ENCODE assay signal across 23 mouse cellular contexts in the genomic region with DNA sequence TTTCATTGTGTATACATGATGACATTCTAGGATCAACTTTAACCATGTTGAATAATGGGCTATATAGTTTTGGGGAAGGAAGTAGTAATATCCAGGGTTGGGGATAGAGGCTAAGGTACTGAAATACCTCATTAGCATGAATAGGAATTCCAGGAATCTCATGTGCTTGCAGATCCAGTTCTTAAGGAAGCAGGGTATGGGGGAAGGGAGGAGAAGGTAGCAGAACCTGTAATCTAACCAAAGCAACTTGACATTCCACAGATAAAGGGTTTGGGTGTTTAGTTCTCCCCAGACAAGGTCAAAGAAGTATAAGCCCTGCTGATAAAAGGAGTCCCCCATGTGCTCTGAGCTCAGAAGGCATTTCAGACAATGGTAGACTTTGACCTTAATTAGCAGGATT. TPM values are rescaled to one million over a fixed set of nuclear protein-coding genes. Genes with fewer than 3 reads are reported as not detected.
"Had no signal": no experiment of that assay in that cellular context is flagged by ENCODE, and none has a peak within 500 bp of the region (broad histone marks: within the 10 kb centered on the region; RNA-seq: fewer than 3 reads in every experiment).

No protein-coding gene starts in this region.

- H3K4me3 ChIP-seq: intestine, embryonic 15.5 days; layer of hippocampus, adult 2 months; limb, embryonic 10.5 days; limb, embryonic 13.5 days; liver, embryonic 12.5 days; liver, embryonic 15.5 days; lung, embryonic 15.5 days; stomach, embryonic 15.5 days had no signal

- H3K9me3 ChIP-seq: intestine, embryonic 15.5 days; limb, embryonic 10.5 days; limb, embryonic 13.5 days; liver, embryonic 15.5 days; lung, embryonic 15.5 days; stomach, embryonic 15.5 days had no signal

- ATAC-seq: intestine, embryonic 15.5 days; liver, embryonic 12.5 days had no signal

- DNase-seq: kidney, adult 11 months; kidney, adult 9 months; kidney, postnatal 25 days; layer of hippocampus, adult 9-11 months; liver; midbrain, embryonic 14.5 days; right cerebral cortex, postnatal 4 days; thymus, postnatal 25 days had no signal

- H3K36me3 ChIP-seq: intestine, embryonic 15.5 days; limb, embryonic 10.5 days; limb, embryonic 13.5 days; liver, embryonic 12.5 days; liver, embryonic 15.5 days; lung, embryonic 15.5 days; stomach, embryonic 15.5 days had no signal

- H3K27me3 ChIP-seq: intestine, embryonic 15.5 days; limb, embryonic 13.5 days; liver, embryonic 12.5 days; liver, embryonic 15.5 days; lung, embryonic 15.5 days; stomach, embryonic 15.5 days had no signal

- H3K4me2 ChIP-seq: intestine, embryonic 15.5 days; limb, embryonic 13.5 days; liver, embryonic 12.5 days; liver, embryonic 15.5 days; lung, embryonic 15.5 days; midbrain, embryonic 11.5 days; stomach, embryonic 15.5 days had no signal

- H3K9ac ChIP-seq: intestine, embryonic 15.5 days; limb, embryonic 13.5 days; liver, embryonic 12.5 days; liver, embryonic 15.5 days; lung, embryonic 15.5 days; stomach, embryonic 15.5 days had no signal

- H3K27ac ChIP-seq: intestine, embryonic 15.5 days; layer of hippocampus, adult 2 months; limb, embryonic 10.5 days; limb, embryonic 13.5 days; liver, embryonic 12.5 days; liver, embryonic 15.5 days; lung, embryonic 15.5 days; stomach, embryonic 15.5 days had no signal

- H3K4me1 ChIP-seq: intestine, embryonic 15.5 days; limb, embryonic 10.5 days; limb, embryonic 13.5 days; liver, embryonic 12.5 days; liver, embryonic 15.5 days; lung, embryonic 15.5 days; stomach, embryonic 15.5 days had no signal

RNA-seq across cellular contexts. Expression of gene Olfr195, which starts 5.7 kb away (rescaled TPM):
- polyA plus RNA-seq: intestine, embryonic 15.5 days; kidney, embryonic 16.5 days; large intestine, adult 2 months; limb, embryonic 10.5 days; limb, embryonic 13.5 days; liver, embryonic 12.5 days; liver, embryonic 15.5 days; lung, embryonic 15.5 days; midbrain, embryonic 11.5 days; midbrain, embryonic 14.5 days; midbrain, postnatal 0 days; neural tube, embryonic 11.5 days; neural tube, embryonic 14.5 days; stomach, embryonic 15.5 days; thymus, postnatal 0 days had no signal

RNA-seq across cellular contexts. Expression of gene Olfr194, which starts 20.2 kb away (rescaled TPM):
- polyA plus RNA-seq: intestine, embryonic 15.5 days; kidney, embryonic 16.5 days; large intestine, adult 2 months; limb, embryonic 10.5 days; limb, embryonic 13.5 days; liver, embryonic 12.5 days; liver, embryonic 15.5 days; lung, embryonic 15.5 days; midbrain, embryonic 11.5 days; midbrain, embryonic 14.5 days; midbrain, postnatal 0 days; neural tube, embryonic 11.5 days; neural tube, embryonic 14.5 days; stomach, embryonic 15.5 days; thymus, postnatal 0 days had no signal

RNA-seq across cellular contexts. Expression of gene Olfr196, which starts 29.1 kb away (rescaled TPM):
- polyA plus RNA-seq: intestine, embryonic 15.5 days; kidney, embryonic 16.5 days; large intestine, adult 2 months; limb, embryonic 10.5 days; limb, embryonic 13.5 days; liver, embryonic 12.5 days; liver, embryonic 15.5 days; lung, embryonic 15.5 days; midbrain, embryonic 11.5 days; midbrain, embryonic 14.5 days; midbrain, postnatal 0 days; neural tube, embryonic 11.5 days; neural tube, embryonic 14.5 days; stomach, embryonic 15.5 days; thymus, postnatal 0 days had no signal

RNA-seq across cellular contexts. Expression of gene Olfr193, which starts 29.4 kb away (rescaled TPM):
- polyA plus RNA-seq: intestine, embryonic 15.5 days; kidney, embryonic 16.5 days; large intestine, adult 2 months; limb, embryonic 10.5 days; limb, embryonic 13.5 days; liver, embryonic 12.5 days; liver, embryonic 15.5 days; lung, embryonic 15.5 days; midbrain, embryonic 11.5 days; midbrain, embryonic 14.5 days; midbrain, postnatal 0 days; neural tube, embryonic 11.5 days; neural tube, embryonic 14.5 days; stomach, embryonic 15.5 days; thymus, postnatal 0 days had no signal

RNA-seq across cellular contexts. Expression of gene Olfr191, which starts 51.5 kb away (rescaled TPM):
- polyA plus RNA-seq: intestine, embryonic 15.5 days; kidney, embryonic 16.5 days; large intestine, adult 2 months; limb, embryonic 10.5 days; limb, embryonic 13.5 days; liver, embryonic 12.5 days; liver, embryonic 15.5 days; lung, embryonic 15.5 days; midbrain, embryonic 11.5 days; midbrain, embryonic 14.5 days; midbrain, postnatal 0 days; neural tube, embryonic 11.5 days; neural tube, embryonic 14.5 days; stomach, embryonic 15.5 days; thymus, postnatal 0 days had no signal
